Mouse (Mus musculus) liver, postnatal 0 days (tissue): ENCODE measurements around the gene Mybl2. TPM values are rescaled to one million over a fixed set of nuclear protein-coding genes. Genes with fewer than 3 reads are reported as not detected.

Experiments used
- ATAC-seq: fragments of 200-750 bp; cut with Nextera tagmentation; 2 replicates; pipeline ENCODE4 v1.8.0; 2017; ENCODE audit warnings: mild to moderate bottlenecking, moderate library complexity
- DNase-seq: peaks from one replicate; pipeline ENCODE4 v3.0.0-alpha.2; 2016
- H3K27ac ChIP-seq: fragments of 300-500 bp; sonication (generic); 2 replicates; pipeline ENCODE4 v1.5.1; 2014; ENCODE audit warnings: antibody characterized with exemption, moderate library complexity, mild to moderate bottlenecking, low read depth
- H3K27me3 ChIP-seq: fragments of 300-500 bp; sonication (generic); 2 replicates; pipeline ENCODE4 v1.6.1; 2014; ENCODE audit warnings: low read length, control low read depth, mixed read lengths; ENCODE audit not compliant: insufficient read depth
- H3K36me3 ChIP-seq: fragments of 300-500 bp; sonication (generic); replicated peaks from 2 replicates; pipeline ENCODE4 v1.6.1; 2014; ENCODE audit warnings: mild to moderate bottlenecking, control low read depth, low read length, moderate library complexity, mixed read lengths; ENCODE audit not compliant: insufficient read depth
- H3K4me1 ChIP-seq: fragments of 300-500 bp; sonication (generic); 2 replicates; pipeline ENCODE4 v1.6.1; 2014; ENCODE audit warnings: antibody characterized with exemption, mild to moderate bottlenecking, control low read depth; ENCODE audit not compliant: insufficient read depth
- H3K4me2 ChIP-seq: fragments of 300-500 bp; sonication (generic); 2 replicates; pipeline ENCODE4 v1.6.1; 2014; ENCODE audit warnings: low read depth, mild to moderate bottlenecking, low read length, moderate library complexity, mixed read lengths
- H3K4me3 ChIP-seq: fragments of 300-500 bp; sonication (generic); 2 replicates; pipeline ENCODE4 v1.5.1; 2014; ENCODE audit warnings: low read depth, low read length
- H3K9ac ChIP-seq: fragments of 300-500 bp; sonication (generic); replicated peaks from 2 replicates; pipeline ENCODE4 v1.6.1; 2014; ENCODE audit warnings: mild to moderate bottlenecking, moderate library complexity
- H3K9me3 ChIP-seq: fragments of 300-500 bp; sonication (generic); 2 replicates; pipeline ENCODE4 v1.6.1; 2016; ENCODE audit warnings: mild to moderate bottlenecking, control low read depth, low read length, mixed read lengths
- CTCF ChIP-seq: sonication (generic); IDR thresholded peaks from 2 replicates; pipeline ENCODE4 v1.5.1; 2016; ENCODE audit warnings: antibody characterized with exemption, low read depth
- EP300 ChIP-seq: IDR thresholded peaks from 2 replicates; pipeline ENCODE4 v1.6.1; 2016; ENCODE audit warnings: antibody characterized with exemption, low read depth, mild to moderate bottlenecking
- WGBS: fragments of 180-500 bp; shearing (Covaris S2); extraction: QIAGEN DNeasy Blood & Tissue Kit; methylation state at CpG from one replicate; pipeline ENCODE4 v1.1.7; 2014; ENCODE audit not compliant: insufficient replicate concordance; 5-methylcytosine and 5-hydroxymethylcytosine counted together
- polyA plus RNA-seq: library from polyadenylated mRNA; unstranded; fragments of >200 nt; fragmentation: Nextera tagmentation; extraction: Ambion mirVana; gene quantifications from 2 replicates; pipeline ENCODE4 v1.2.1, GENCODE M21; 2015

The Mybl2 gene
- polyA plus RNA-seq, 1 experiment from 2014 or later, result 23.2 TPM

- no peaks in the 10 kb centered on the region for H3K9me3 ChIP-seq
- no peak for TF ChIP-seq EP300
- no peak for TF ChIP-seq CTCF
- H3K9ac ChIP-seq, result no peak overlapping the region
- no peaks in the 10 kb centered on the region for H3K27me3 ChIP-seq
- 94% methylated on average over 12 of the region's 12 CpGs for WGBS
- peaks cover 70% of the 10 kb centered on the region for H3K36me3 ChIP-seq
- H3K4me3 ChIP-seq, result no peak overlapping the region
- no peak for DNase-seq
- H3K4me1 ChIP-seq, result peaks cover 3% of the 10 kb centered on the region; the same call in 1 of the 2 replicates
- H3K4me2 ChIP-seq, result no peak overlapping the region
- no peak overlapping the region for H3K27ac ChIP-seq
- no peak for ATAC-seq
These were observed 20.3 kb downstream of the Mybl2 start for GRCm38 (mm10) chr2:163074808-163075207.

- no peak for TF ChIP-seq CTCF
- TF ChIP-seq EP300, result no peak
- Histone ChIP-seq H3K9me3 (no peaks in the 10 kb centered on the region), H3K27me3 (no peaks in the 10 kb centered on the region), H3K4me2 (no peak overlapping the region), H3K4me3 (no peak overlapping the region), H3K4me1 (peaks cover 3% of the 10 kb centered on the region; the same call in 1 of the 2 replicates), H3K27ac (no peak overlapping the region), H3K36me3 (peaks cover 70% of the 10 kb centered on the region), H3K9ac (no peak overlapping the region)
- DNase-seq (no peak), ATAC-seq (no peak)
- 84% methylated on average over 3 of the region's 3 CpGs for WGBS
These were observed 20.7 kb downstream of the Mybl2 start for GRCm38 (mm10) chr2:163075234-163075633.

- H3K4me1 ChIP-seq, result no peaks in the 10 kb centered on the region
- TF ChIP-seq CTCF, result no peak
- TF ChIP-seq EP300, result no peak
- H3K9me3 ChIP-seq, result no peaks in the 10 kb centered on the region
- DNase-seq (no peak), ATAC-seq (no peak)
- WGBS, result 88% methylated on average over 4 of the region's 4 CpGs
- H3K9ac ChIP-seq, result no peak overlapping the region
- no peak overlapping the region for H3K4me2 ChIP-seq
- no peak overlapping the region for H3K4me3 ChIP-seq
- H3K36me3 ChIP-seq, result peaks cover 61% of the 10 kb centered on the region
- no peaks in the 10 kb centered on the region for H3K27me3 ChIP-seq
- no peak overlapping the region for H3K27ac ChIP-seq
These were observed 24.6 kb downstream of the Mybl2 start for GRCm38 (mm10) chr2:163079041-163079440.

DNA sequence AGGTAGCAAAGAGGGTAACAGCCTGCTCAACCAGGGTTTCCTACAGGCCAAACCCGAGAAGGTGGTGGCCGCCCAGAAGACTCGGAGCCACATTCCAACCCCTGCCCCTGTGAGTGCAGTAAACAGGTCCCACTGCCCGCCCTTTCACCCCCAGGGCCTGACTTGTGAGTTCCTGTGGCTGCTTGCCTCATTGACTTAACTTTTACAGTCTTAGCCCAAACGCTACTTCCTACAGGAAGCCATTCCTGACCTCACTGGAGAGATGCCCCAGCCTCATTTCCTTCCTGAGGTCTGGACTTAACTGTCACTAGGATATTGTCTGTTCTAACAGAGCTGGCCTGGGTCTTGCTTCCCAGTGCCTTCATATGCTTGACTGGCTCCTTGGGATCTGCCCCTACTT lies 28.1 kb downstream of the Mybl2 start:
- Histone ChIP-seq H3K4me1 (no peaks in the 10 kb centered on the region), H3K27me3 (no peaks in the 10 kb centered on the region), H3K4me3 (no peak overlapping the region), H3K9me3 (no peaks in the 10 kb centered on the region), H3K36me3 (peaks cover 37% of the 10 kb centered on the region), H3K4me2 (no peak overlapping the region), H3K9ac (no peak overlapping the region), H3K27ac (no peak overlapping the region)
- TF ChIP-seq CTCF (no peak), EP300 (0 out of 2 replicates have a peak, but pooled peaks have one; percentile 9)
- 45% methylated on average over 5 of the region's 5 CpGs for WGBS
- DNase-seq, result no peak
- peak; percentile 47 for ATAC-seq

DNA sequence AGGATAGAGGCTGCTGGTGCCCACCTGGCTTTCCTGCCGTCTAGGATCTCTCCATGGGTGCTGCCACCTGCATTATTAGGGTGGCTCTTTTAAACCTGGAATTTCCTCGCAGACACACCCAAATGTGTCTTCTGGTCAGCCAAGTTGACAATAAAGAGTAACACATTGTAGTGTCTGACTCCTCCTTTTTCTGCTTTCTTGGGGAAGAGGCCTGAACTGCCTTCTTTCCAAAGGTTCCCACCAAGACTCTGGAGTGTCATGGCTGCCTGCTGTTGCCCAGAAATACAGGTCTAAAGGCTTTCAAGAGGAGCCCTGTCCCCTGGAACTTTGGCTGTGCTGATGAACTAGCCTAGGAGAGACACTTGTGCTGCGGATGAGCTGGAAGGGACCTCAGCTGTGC lies 30.0 kb downstream of the Mybl2 start:
- Histone ChIP-seq H3K4me1 (no peaks in the 10 kb centered on the region), H3K27me3 (no peaks in the 10 kb centered on the region), H3K9ac (no peak overlapping the region), H3K4me2 (no peak overlapping the region), H3K27ac (no peak overlapping the region), H3K9me3 (no peaks in the 10 kb centered on the region), H3K4me3 (no peak overlapping the region), H3K36me3 (peaks cover 25% of the 10 kb centered on the region)
- DNase-seq, result no peak
- 88% methylated on average over 3 of the region's 3 CpGs for WGBS
- ATAC-seq, result no peak
- TF ChIP-seq EP300, result no peak
- TF ChIP-seq CTCF, result no peak

GRCm38 (mm10) chr2:163085047-163085446 lies 30.6 kb downstream of the Mybl2 start:
- H3K27ac ChIP-seq, result no peak overlapping the region
- H3K4me1 ChIP-seq, result no peaks in the 10 kb centered on the region
- no peak overlapping the region for H3K4me2 ChIP-seq
- DNase-seq, result no peak
- 84% methylated on average over 6 of the region's 6 CpGs for WGBS
- H3K9ac ChIP-seq, result no peak overlapping the region
- H3K9me3 ChIP-seq, result no peaks in the 10 kb centered on the region
- no peak overlapping the region for H3K4me3 ChIP-seq
- ATAC-seq, result no peak
- peaks cover 21% of the 10 kb centered on the region for H3K36me3 ChIP-seq
- no peaks in the 10 kb centered on the region for H3K27me3 ChIP-seq
- TF ChIP-seq CTCF (no peak), EP300 (no peak)

DNA sequence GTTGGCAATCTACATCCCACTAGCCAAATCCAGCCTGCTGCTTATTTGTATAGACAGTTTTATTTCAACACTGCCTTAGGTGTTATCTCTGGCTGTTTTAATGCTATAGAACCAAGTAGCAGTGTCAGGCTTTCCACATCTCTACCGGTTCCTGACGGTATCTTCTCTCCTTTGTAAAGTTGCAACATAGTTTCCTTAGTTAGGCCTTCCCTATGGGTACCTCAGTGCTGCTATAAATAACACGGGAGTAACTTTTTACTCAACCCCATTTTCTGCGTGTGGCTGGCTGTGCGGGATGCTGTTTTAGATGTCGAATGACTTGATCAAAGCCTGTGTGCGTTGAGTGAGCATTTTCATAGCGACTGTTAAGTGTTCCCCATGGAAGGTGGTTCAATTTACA lies 32.1 kb downstream of the Mybl2 start:
- H3K9me3 ChIP-seq, result no peaks in the 10 kb centered on the region
- H3K4me3 ChIP-seq, result no peak overlapping the region
- H3K27ac ChIP-seq, result no peak overlapping the region
- H3K4me1 ChIP-seq, result no peaks in the 10 kb centered on the region
- H3K9ac ChIP-seq, result no peak overlapping the region
- no peaks in the 10 kb centered on the region for H3K27me3 ChIP-seq
- no peak overlapping the region for H3K4me2 ChIP-seq
- DNase-seq (no peak), ATAC-seq (no peak)
- 47% methylated on average over 8 of the region's 8 CpGs for whole genome bisulfite sequencing
- H3K36me3 ChIP-seq, result peaks cover 15% of the 10 kb centered on the region
- no peak for TF ChIP-seq EP300
- no peak for TF ChIP-seq CTCF
